Mouse (Mus musculus) kidney, postnatal 14 days (tissue): ENCODE results near the gene Mgme1.

ENCODE experiments used
- DNase-seq: peaks from one replicate; pipeline ENCODE4 v3.0.0; 2022; ENCODE audit warnings: mixed read lengths

Mgme1 gene

DNA sequence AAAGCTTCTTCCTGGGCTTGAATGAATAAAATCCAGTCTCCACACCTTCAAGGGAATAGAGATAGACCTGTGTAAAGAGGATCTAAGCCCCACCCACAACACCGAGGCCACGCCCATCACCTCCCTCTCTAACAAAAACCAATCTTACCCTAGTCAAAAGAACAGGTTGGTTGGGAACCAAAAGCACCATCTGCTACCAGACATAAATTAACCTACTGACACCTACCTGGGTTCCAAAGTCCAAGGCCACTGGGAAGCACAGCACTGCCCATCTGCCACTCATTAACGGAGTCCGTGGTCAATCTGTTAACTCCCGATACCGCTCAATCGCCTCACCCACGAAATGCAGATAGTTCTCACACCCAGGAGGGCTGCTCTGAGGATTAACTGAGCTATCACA, 38.1 kb downstream of the Mgme1 start:
- peak; percentile 79 for DNase-seq

DNA sequence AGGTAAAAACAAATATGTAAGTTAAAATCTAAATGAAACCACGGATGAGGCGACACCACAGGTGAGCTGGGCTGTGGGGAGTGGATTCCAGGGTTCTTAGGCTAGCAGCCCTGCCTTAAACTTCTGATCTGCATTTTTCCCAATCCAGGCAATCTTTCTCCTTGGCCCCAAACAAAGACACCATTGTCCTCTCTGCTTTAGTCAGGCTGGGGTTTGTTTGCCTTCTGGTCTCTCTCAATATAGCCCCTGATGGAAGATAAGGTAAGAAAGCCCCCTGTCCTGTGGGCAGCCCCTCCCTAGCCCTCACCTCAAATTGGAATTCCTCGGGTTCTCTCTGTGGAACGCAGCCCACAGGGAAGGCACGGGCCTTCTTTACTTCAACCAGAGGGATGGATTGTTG, 39.8 kb downstream of the Mgme1 start:
- DNase-seq: no peak

DNA sequence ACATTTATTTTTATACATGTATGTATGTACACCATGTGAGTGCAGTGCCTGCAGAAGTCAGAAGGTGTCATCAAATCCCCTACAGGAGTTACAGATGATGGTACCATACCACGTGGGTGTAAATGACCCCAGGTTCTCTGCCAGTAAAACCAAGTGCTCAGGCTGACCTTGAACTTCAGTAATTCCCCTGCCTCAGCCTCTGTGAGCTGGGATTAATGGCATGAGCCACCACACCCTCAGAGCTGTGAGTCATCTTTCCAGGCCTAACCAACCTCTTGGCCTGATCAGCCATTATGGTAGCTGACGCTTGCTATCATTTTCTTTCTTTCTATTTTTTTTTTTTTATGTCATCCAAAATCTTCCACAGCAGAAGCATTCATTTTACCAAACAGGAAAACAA, 40.9 kb downstream of the Mgme1 start:
- DNase-seq: no peak

DNA sequence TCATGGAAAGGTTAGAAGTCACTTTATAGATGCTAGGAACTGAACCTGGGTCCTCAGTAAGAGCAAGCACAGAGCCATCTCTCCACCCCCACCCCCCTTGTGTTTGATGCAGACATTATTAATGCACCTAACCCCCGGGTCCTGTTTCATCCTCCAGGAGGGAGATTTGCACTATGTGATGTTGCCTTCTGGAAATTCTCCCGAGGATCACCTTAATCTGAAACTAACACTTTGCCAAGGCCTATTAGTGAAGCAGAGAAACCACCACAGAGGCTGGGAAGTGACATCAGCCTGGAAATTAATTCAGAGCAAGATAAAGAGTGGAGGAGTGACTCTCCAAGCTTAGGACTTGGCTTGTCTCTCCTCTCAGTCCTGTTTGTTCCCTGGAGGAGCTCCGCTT, 53.8 kb downstream of the Mgme1 start:
- no peak for DNase-seq

DNA sequence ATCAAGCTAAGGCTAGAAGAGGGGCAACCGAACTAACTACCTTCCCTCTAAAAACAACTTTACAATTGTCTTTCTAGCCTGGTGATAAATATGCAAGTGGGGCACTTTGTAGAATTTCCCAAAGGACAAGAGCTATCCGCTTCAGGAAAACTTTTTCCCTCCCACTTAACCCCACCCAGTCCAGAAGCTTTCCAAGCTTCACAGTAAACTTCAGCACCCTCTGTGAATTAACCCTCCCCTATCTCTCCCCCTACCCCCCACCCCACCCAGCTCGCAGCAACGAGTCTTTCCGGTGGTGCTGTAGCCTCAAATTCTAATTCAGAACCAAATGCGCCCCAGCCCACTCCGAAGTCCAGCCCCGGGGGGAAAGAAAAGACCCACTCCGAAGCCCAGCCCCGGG, 59.0 kb downstream of the Mgme1 start:
- no peak for DNase-seq

DNA sequence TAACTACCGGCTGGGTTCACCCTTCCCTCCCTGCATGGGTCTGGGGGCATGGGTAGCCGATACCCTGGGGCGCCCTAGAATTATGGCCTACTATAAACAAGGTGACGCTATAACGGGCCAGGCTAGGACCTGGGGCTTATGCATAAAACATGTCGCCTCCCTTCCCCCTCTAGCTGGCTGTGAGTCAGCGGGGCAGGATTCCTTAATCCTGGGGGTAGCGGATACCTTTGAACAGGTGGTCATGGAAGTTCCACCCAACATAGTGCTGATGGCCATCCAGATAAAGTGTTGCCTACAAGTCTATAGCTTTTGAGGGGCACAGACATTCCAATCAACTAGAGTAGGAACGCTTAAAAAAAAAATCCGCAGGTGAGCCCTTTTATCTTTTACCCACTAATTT, 59.5 kb downstream of the Mgme1 start:
- no peak for DNase-seq

DNA sequence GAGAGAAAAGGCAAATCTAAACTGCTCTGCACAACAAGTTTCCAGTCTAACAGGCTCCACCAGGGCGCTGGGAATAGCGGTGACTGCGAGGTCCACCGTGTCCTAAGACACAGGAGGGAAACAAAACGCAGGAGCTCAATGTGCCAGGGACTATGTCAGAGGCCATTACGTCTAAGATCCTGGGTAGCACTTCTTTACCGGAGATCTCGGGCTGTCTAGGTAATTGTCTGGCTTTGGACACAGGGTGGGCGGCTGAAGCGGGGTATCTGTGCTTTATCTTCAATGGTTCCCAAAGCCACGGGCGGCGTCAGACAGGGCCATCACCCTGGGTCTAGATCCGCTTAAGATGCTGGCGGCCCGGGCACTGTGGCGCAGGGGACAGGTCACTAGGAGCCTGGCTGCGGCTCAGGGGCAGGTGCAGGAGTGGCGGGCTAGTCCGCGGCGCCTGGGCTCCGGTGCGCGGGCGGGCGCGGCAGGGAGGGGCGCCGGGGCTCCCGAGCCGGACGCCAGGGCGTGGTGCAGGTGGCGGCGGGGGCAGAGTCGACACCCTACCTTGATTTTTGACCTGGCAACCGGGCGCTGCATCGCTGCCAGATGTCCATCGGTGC, 60.0 kb downstream of the Mgme1 start:
- no peak for DNase-seq
